Mouse (Mus musculus) limb, embryonic 11.5 days (tissue): ENCODE results near the gene Atp5c1. TPM values are rescaled to one million over a fixed set of nuclear protein-coding genes. Genes with fewer than 3 reads are reported as not detected.

Experiments
- ATAC-seq: fragments of 200-750 bp; cut with Nextera tagmentation; 2 replicates; pipeline ENCODE4 v1.8.0; 2017; ENCODE audit warnings: low read depth; ENCODE audit not compliant: insufficient number of reproducible peaks, low FRiP score, low TSS enrichment
- DNase-seq: peaks from one replicate; pipeline ENCODE4 v3.0.0-alpha.2; 2015; ENCODE audit warnings: low spot score
- H3K27ac ChIP-seq: fragments of 300-500 bp; sonication (generic); replicated peaks from 2 replicates; pipeline ENCODE4 v1.5.1; 2014; ENCODE audit warnings: low read depth, mild to moderate bottlenecking, low read length
- H3K27me3 ChIP-seq: fragments of 300-500 bp; sonication (generic); 2 replicates; pipeline ENCODE4 v1.6.1; 2014; ENCODE audit warnings: mild to moderate bottlenecking, low read length, mixed read lengths; ENCODE audit not compliant: control insufficient read depth, insufficient read depth
- H3K36me3 ChIP-seq: fragments of 300-500 bp; sonication (generic); 2 replicates; pipeline ENCODE4 v1.6.1; 2014; ENCODE audit warnings: mild to moderate bottlenecking, low read length, moderate library complexity, mixed read lengths; ENCODE audit not compliant: control insufficient read depth, insufficient read depth
- H3K4me1 ChIP-seq: fragments of 300-500 bp; sonication (generic); 2 replicates; pipeline ENCODE4 v1.6.1; 2014; ENCODE audit warnings: low read length, mixed read lengths; ENCODE audit not compliant: control insufficient read depth, insufficient read depth
- H3K4me2 ChIP-seq: fragments of 300-500 bp; sonication (generic); 2 replicates; pipeline ENCODE4 v1.6.1; 2014; ENCODE audit warnings: low read depth, mild to moderate bottlenecking, moderate library complexity; ENCODE audit not compliant: severe bottlenecking
- H3K4me3 ChIP-seq: fragments of 300-500 bp; sonication (generic); 2 replicates; pipeline ENCODE4 v1.5.1; 2014; ENCODE audit warnings: low read depth, low read length
- H3K9ac ChIP-seq: fragments of 300-500 bp; sonication (generic); 2 replicates; pipeline ENCODE4 v1.6.1; 2014; ENCODE audit warnings: mild to moderate bottlenecking, low read length
- H3K9me3 ChIP-seq: fragments of 300-500 bp; sonication (generic); 2 replicates; pipeline ENCODE4 v1.6.1; 2016; ENCODE audit warnings: low read length; ENCODE audit not compliant: control insufficient read depth
- WGBS: fragments of 180-500 bp; shearing (Covaris S2); extraction: QIAGEN DNeasy Blood & Tissue Kit; methylation state at CpG from one replicate; pipeline ENCODE4 v1.1.7; 2014; 5-methylcytosine and 5-hydroxymethylcytosine counted together
- polyA plus RNA-seq: library from polyadenylated mRNA; unstranded; fragments of >200 nt; fragmentation: Nextera tagmentation; extraction: Ambion mirVana; gene quantifications from 2 replicates; pipeline ENCODE4 v1.2.1, GENCODE M21; 2014

Atp5c1 gene
- polyA plus RNA-seq, 1 experiment from 2014 or later: 607 TPM

DNA sequence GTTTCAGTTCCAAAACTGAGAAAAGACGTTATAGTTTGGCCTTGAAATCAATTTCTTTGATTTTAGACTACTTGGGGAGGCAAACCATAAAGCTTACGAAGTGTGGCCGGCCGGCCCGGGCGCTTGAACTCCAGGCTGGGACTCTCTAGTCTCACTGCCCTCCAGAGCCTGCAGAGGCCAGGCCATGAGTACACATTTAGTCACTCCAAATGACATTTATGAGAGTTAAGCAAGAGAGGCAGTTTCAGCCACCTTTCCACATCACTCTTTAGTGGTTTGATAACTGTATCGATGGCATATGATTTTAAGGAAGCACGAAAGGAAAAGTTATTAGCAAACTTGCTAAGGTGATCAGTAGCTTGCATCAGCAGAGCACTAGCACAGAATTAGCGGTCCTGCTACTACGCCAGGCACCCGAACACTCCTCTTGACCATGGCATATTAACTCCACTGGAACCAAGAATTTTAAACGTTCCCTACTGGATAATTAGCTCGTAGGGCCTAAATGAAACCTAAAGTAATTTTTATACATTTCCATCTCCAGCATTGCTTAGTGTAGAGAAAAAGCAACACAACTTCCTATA, 70.5 kb downstream of the Atp5c1 start:
- Histone ChIP-seq H3K27ac (no peak overlapping the region), H3K4me1 (no peaks in the 10 kb centered on the region), H3K27me3 (no peaks in the 10 kb centered on the region), H3K9me3 (no peaks in the 10 kb centered on the region), H3K4me2 (no peak overlapping the region), H3K36me3 (no peaks in the 10 kb centered on the region), H3K4me3 (no peak overlapping the region), H3K9ac (no peak overlapping the region)
- DNase-seq (no peak), ATAC-seq (no peak)
- 72% methylated on average over 13 of the region's 13 CpGs for WGBS

DNA sequence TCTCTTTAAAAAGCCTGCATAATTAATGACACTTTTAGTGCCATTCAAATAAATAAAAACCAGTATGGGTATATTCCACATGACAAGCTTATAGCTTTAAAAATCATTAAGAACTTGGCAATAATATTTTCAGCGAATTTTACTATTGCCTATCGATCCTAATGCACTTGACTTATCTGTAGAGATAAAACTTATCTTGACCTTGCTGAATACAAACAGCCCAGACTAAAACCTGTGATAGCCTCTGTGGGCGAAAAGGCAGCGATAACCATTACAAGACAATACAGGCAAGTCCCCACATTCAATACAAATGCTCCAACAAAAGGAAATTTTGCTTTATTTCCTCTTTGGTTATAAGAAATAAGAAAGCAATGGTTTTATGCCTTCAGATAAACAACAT, 71.7 kb downstream of the Atp5c1 start:
- Histone ChIP-seq H3K27me3 (no peaks in the 10 kb centered on the region), H3K4me3 (no peak overlapping the region), H3K36me3 (no peaks in the 10 kb centered on the region), H3K9me3 (no peaks in the 10 kb centered on the region), H3K9ac (no peak overlapping the region), H3K27ac (no peak overlapping the region), H3K4me2 (no peak overlapping the region), H3K4me1 (no peaks in the 10 kb centered on the region)
- DNase-seq: no peak
- WGBS: 91% methylated on average over 4 of the region's 4 CpGs
- no peak for ATAC-seq

Other genes with a start within 250 kb of the Atp5c1 start
- gene 4930412O13Rik, start 199.3 kb downstream of the Atp5c1 start, polyA plus RNA-seq: 0.15 TPM in 1 of 2 replicates, not detected in the other
- 0.61 TPM in 1 of 2 replicates, not detected in the other for gene 9230102O04Rik, start 191.0 kb downstream of the Atp5c1 start, polyA plus RNA-seq
- gene Gata3, start 190.5 kb downstream of the Atp5c1 start, polyA plus RNA-seq: 3.9 and 4.4 TPM in 2 replicates
- gene Taf3, start 31.9 kb downstream of the Atp5c1 start, polyA plus RNA-seq: 17.3 and 19.0 TPM in 2 replicates
- 36.5 and 39.9 TPM in 2 replicates for gene Kin, start 83 bp upstream of the Atp5c1 start, polyA plus RNA-seq
- 0.36 TPM in 1 of 2 replicates, not detected in the other for gene Itih2, start 50.9 kb upstream of the Atp5c1 start, polyA plus RNA-seq
- 1.9 and 2.0 TPM in 2 replicates for gene Itih5, start 73.1 kb upstream of the Atp5c1 start, polyA plus RNA-seq